Mouse (Mus musculus) thymus, postnatal 10 days (tissue): ENCODE data around the gene Kit.

Experiments used
- DNase-seq, 2 experiments: peaks; one replicate each; pipeline ENCODE4 v3.0.0; 2021; ENCODE audit warnings: low spot score in 2 of 2

Gene Kit

GRCm38 (mm10) chr5:75589552-75590346, 15.0 kb downstream of the Kit start:
- DNase-seq: no peak

- DNase-seq: no peak
These were observed 16.2 kb downstream of the Kit start for GRCm38 (mm10) chr5:75590961-75591360.

GRCm38 (mm10) chr5:75591567-75591966, 16.9 kb downstream of the Kit start:
- DNase-seq: no peak

- DNase-seq: no peak
These were observed 20.6 kb downstream of the Kit start for GRCm38 (mm10) chr5:75595319-75595718.

- DNase-seq: no peak
These were observed 21.5 kb downstream of the Kit start for GRCm38 (mm10) chr5:75596211-75596610.

- no peak for DNase-seq
These were observed 22.6 kb downstream of the Kit start for GRCm38 (mm10) chr5:75597316-75597715.

GRCm38 (mm10) chr5:75598491-75598890, 23.8 kb downstream of the Kit start:
- no peak for DNase-seq

- DNase-seq: no peak
These were observed 25.3 kb downstream of the Kit start for GRCm38 (mm10) chr5:75599991-75600390.

GRCm38 (mm10) chr5:75604238-75604637, 29.5 kb downstream of the Kit start:
- DNase-seq: no peak

GRCm38 (mm10) chr5:75606898-75607297, 32.2 kb downstream of the Kit start:
- no peak for DNase-seq

GRCm38 (mm10) chr5:75607971-75608370, 33.3 kb downstream of the Kit start:
- DNase-seq: no peak

- DNase-seq: no peak
These were observed 37.7 kb downstream of the Kit start for GRCm38 (mm10) chr5:75612380-75612779.

- no peak for DNase-seq
These were observed 38.2 kb downstream of the Kit start for GRCm38 (mm10) chr5:75612926-75613325.

GRCm38 (mm10) chr5:75615000-75615571, 40.4 kb downstream of the Kit start:
- no peak for DNase-seq

- no peak for DNase-seq
These were observed 40.9 kb downstream of the Kit start for GRCm38 (mm10) chr5:75615624-75616023.

- no peak for DNase-seq
These were observed 47.7 kb downstream of the Kit start for GRCm38 (mm10) chr5:75622401-75622800.

- DNase-seq: no peak
These were observed 48.3 kb downstream of the Kit start for GRCm38 (mm10) chr5:75623007-75623406.

- no peak for DNase-seq
These were observed 48.8 kb downstream of the Kit start for GRCm38 (mm10) chr5:75623520-75623919.

- DNase-seq: no peak
These were observed 49.4 kb downstream of the Kit start for GRCm38 (mm10) chr5:75623993-75624706.

GRCm38 (mm10) chr5:75625059-75625458, 50.3 kb downstream of the Kit start:
- no peak for DNase-seq

GRCm38 (mm10) chr5:75626284-75626683, 51.6 kb downstream of the Kit start:
- DNase-seq: no peak

- DNase-seq: no peak
These were observed 52.0 kb downstream of the Kit start for GRCm38 (mm10) chr5:75626703-75627102.

- DNase-seq: no peak
These were observed 57.5 kb downstream of the Kit start for GRCm38 (mm10) chr5:75632257-75632656.
